Mouse (Mus musculus) thymus, postnatal 4 days (tissue): ENCODE data around the gene Mpped2.

Source experiments
- DNase-seq: peaks from one replicate; pipeline ENCODE4 v3.0.0; 2021

The Mpped2 gene

DNA sequence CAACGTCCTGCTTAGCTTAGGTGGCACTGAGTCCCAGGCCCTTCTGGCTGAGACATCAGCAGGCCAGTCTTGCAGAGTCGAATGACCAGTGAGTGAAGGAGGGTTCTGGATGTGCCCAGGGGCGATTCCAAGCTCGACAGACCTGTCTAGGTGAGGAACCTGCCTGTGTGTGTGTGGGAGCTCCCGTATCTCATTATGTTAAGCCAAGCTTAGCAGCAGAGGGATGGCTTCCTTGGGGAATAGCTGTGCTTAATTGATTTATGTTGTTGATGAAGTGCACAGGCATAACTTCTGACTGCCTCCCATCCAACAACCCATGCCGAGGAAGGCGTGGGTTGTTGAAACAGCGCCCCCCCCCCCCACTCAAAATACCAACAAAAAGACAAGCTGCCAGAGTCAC lies 128.2 kb downstream of the Mpped2 start:
- DNase-seq = no peak

DNA sequence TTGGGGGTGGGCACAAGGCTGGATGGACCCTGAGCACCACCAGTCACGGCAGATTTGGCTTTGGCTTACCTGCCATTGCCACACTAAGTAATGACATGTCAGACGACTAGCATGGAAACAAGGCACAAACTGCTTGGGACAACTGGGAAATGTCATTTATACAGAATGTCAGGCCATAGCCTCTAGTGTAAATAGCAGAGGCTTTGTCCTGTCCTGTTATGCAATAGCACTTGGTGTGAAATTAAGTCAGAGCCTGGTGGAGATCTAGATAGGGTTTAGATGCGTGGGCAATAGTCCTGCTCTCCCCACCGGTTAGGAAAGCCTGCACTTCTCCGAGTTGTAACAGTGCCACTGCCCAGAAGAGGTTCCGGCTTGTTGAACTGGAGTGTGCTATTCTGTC lies 128.8 kb downstream of the Mpped2 start:
- no peak for DNase-seq

DNA sequence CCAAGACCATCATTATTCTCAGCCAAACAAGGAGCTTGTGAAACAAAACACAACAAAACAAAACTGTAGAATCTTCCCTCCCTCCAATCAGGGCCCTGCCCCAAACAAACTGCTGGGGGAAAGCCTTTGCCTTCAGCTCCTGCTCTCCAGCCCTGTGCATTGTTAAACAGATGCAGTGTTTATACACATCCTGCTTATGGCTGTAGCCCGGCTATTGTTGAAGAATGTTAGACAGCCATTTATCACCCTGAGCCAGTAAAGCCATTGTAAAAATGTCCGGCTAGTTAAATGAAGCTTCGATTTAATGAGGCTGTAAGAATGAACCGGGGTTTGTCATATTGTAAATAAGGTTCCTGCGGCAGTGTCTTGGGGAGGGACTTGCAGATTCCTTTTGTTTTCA lies 129.5 kb downstream of the Mpped2 start:
- DNase-seq = no peak

DNA sequence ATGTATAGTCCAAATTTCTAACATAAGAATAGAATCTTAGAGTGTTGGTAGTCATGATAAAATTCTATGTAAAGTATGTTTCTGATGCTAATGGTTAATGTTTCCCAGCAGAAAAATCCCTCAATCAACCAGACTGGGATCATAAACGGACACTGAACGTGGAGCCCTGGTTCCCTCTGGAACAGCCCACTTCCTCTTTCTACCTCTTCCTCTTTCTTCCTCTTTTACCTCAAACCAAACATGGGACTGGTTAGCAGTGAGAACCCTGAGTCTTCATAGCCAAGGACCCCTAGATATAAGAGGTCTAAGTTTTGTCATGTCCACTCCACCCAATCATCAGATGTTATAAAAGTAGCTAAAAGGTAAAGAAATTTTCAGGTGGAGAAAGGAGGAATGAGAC lies 132.4 kb downstream of the Mpped2 start:
- no peak for DNase-seq

DNA sequence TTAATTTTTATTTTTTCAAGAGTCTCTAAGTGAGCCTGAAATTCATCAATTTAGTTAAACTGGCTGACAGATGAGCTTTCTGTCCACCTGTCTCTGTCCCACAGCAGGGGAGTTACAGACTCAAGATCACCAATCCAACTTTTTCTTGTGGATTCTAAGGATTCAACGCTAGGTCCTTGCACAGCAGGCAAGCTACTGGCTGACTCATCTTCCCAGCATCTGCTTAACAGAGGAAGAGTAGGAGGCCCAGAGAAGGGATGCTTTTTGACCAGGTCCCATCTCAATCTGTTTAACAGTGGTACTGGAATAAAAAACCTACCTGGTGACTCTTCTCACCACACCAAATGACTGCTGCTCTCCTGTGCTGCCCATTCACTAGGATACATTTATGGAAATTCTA lies 133.0 kb downstream of the Mpped2 start:
- no peak for DNase-seq

DNA sequence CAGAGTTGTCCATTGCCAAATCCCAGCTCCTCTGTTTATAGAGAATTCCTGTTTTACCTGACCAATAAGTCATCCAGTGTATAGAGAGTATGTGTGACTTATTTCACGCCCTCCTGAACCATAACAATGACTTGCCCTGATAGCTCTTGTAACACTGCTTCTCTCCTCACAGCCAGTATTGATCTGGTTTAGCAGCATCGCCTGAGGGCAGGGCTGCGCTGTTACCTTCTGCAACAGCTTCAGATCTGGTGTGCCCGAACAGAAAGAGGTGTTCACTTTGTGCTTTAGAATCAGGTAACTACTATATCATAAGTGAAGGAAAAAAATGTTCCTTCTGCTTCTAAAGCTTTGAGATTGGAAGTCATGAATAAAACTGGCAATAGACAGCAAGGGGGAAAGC lies 133.7 kb downstream of the Mpped2 start:
- no peak for DNase-seq

DNA sequence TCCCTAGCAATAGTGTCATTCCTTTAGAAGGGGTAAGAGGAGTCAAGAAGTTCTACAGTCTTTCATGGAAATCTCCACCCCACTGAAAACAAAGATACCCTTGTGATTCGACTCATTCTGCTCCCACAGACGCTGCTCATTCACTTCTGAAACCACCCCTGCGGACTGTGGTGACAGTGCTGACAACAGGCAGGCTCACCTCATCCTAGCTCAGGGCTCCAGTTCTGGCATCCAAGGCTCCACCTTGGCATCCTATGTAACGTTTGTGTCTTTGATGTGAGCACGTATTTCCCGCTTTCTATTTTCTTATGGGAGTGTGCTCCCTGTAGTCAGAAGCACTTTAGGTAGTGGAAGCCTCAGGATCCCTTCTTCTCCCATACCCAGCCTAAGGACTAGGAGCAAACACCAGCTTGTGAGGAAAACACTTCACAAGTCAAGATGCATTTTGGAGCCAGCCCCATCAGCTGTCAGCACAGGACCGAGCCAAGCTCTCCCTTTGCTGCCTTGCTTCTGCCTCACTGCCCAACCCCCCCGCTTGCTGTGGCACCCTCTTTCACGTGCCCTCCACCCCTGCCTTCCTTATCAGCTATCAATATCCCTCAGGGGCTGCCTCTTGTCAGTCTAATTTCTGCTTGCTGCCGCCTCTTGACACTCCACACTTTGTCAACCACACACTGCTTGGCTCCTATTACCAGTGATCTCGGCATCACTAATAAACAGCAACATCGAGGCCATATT lies 135.7 kb downstream of the Mpped2 start:
- no peak for DNase-seq

DNA sequence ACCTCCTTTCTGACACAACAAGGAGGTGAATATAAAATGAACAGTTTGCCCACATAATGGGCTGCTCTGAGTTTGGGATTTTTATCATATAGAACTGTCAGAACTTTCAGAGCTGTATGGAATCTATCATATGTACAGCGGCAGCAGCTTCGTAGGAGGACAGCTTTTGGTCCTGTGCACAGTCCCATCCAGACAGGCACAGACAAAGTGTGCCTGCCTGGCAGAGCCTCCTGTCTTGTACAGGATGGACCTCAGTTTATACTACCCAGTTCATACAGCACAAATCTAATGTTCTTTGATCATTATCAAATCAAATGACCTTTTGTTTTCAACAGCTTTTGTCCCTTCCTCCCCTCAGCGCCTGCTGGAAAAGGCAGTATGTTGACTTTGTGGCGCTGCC lies 136.4 kb downstream of the Mpped2 start:
- no peak for DNase-seq

DNA sequence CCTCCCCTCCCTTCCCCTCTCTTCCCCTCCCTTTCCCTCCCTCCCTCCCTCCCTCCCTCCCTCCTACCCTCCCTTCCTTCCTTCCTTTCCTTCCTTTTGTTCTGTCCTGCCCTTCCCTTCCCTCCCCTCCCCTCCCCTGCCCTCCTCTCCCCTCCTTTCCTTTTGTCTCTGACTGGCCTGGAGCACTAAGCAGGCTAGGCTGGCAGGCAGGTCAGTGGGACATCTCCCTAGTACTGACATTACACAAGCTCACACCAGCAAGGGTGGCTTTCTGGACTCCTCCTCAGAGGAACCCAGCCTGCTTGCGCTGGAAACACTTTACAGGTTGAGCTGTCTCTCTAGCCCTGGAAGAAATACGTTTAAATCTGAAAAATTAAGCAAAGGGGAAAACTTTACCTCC lies 139.5 kb downstream of the Mpped2 start:
- DNase-seq = no peak

DNA sequence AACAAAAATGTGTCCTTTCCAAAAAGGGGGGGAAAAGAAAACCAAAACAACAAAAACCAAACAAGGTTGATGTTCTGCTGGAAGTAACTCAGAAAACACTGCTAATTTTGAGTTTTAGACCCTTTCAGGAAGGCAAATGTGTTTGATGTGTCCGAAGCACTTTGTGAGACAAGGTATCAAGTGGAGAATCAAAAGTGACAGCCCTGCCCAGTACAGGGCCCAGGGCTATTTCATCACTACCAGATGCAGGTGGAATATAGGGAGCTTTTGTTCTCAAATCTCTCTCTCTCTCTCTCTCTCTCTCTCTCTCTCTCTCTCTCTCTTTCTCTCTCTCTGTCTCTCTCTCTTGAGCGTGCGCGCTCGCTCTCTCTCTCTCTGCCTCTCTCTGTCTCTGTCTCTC lies 140.1 kb downstream of the Mpped2 start:
- DNase-seq = no peak

DNA sequence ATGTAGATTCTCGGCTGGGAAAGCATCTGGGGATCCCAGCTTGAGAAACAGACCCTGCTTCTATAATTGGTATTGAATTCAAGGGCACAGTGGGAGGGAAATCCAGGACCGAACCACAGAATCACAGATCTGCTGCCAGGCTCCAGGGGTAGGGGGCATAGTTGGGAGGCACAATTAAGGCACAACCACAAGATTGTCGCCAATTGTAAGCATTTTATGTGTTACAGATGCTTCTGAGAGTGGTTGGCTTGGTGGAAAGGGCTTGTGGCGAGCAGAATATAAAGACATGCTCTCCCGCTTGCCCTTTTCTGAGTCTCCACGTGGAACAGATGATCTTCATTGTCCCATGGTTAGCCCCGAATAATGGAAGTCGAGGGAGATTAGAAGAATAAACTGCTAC lies 142.3 kb downstream of the Mpped2 start:
- DNase-seq = no peak

DNA sequence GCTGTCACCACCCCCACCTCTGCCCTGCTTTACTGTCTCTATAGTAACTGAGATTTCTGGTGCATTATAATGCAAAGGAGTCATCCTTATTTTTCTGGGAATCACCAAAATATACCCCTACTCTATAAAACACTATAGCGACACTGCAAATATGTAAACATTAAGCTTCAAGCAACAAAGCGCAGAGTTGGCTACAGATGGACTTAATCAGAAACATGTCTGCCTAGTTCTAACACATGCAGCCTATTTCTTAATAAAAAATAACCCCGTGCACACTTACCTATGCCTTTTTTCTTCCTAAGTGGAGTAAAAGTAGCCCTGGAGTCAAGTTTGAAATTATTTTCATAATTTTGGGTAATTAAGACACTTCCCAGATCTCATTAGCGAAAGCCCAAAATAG lies 144.2 kb downstream of the Mpped2 start:
- no peak for DNase-seq

DNA sequence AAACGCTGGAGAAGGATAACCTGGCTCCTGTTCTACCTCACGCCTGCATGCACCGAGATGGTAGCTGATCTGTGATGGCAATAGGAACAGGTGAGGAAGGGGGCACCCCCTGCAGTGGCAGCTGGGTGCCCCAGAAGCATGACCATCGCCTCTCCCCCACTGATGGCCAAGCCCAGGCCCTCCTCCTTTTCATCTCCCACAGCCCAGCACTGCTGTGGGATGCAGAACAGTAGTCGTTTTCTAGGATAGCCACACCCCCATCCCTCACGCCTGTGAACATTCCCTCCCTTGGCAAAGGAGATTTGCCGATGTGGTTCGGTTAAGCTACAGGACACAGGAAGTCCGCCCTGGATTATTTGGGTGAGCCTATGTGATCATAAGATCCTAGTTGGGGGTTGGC lies 151.1 kb downstream of the Mpped2 start:
- no peak for DNase-seq

DNA sequence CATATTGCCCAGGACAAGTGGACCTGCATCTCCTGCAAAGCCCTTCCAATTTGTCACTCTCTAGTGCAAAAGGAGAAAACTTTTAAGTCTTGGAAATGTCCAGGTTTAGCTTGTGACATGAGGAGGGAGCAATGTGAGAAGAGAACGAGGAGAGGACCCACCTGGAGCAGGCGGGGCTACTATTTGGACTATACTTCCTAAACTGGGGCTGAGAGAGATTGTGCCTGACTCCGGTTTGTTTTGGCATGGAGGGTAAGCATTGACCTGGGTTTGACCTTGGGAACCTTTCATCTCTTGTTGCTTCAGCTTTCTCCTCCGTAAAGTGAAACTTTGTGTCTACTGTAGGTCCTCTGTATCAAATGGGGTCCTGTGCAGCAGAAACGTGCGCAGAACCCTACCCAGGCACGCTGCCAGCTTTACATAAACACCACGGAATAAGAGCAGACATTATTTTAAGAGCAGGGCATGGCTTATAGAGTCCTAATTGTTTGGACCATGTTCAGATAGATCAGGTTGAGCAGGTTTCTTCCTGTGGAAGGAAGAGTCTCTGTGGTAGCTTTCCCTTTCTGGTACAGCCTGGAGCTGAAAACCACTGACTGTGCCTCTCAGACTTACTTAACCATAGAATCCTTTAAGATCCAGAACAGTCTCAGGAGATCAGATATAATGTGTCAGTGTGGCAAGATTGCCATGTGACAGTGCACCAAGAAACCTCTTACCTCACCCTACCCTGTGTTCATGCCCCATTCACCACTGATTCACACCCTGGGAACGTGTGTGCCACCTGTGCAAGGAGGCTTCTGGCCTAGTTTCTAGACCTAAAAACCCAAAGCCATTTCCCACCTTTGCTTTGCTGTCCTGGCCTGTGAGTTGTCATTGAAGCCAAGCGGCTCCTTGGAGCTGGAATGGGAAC lies 152.0 kb downstream of the Mpped2 start:
- no peak for DNase-seq

DNA sequence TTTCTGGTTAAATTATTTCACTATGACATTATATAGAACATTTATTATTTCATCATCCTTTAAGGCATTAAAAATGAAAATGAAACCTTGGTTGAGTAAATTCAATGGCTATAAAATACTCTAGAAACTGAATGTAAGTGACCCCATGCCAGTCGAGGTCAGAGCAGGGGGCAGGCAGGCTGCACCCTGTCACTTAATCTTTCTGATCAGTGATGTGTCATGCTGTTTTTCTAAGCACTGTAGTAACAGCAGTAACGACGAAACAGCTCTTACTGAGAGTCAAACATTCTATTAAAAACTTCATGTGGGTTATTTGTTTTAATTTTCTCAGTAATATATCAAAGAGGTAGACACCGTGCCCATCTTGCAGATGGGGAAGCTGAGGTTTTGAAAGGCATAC lies 153.4 kb downstream of the Mpped2 start:
- no peak for DNase-seq

DNA sequence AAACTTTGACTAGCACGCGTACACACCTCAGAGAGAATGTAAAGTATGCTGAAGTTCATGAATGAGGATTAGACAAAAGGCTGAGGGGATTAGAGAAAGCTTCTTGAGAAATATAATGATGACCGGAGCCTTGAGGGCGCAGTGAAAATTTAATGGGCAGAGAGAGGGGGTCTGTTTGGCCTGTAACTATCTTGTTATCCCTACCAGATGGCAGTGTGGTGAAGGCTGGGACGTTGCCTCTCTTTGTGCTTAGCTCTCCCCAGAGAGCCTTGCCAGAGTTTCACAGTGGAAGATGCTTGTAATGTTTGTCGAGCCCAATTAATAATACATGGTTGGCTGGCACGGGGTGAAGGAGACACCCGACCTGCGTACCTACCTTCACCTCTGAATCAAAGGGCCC lies 156.3 kb downstream of the Mpped2 start:
- DNase-seq = no peak

DNA sequence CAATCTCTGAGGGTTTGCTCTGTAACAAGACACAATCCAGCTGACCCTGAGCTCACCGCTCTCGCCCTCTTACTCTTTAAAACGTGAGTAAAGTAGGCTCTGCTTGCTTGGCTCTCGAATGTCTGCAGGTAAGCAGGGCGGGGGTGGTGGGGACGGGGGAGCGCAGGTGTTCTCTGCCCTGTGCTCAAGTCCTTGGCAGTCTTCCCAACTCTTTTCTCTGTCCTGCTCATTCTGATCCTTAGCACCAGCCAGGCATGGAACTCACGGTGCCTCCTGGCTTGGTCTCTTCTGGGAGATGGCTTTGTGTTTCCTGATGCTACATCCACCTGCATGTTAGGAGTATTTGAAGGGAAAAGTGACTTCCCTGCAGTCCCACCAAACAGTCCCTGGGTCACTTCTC lies 158.4 kb downstream of the Mpped2 start:
- DNase-seq = no peak

DNA sequence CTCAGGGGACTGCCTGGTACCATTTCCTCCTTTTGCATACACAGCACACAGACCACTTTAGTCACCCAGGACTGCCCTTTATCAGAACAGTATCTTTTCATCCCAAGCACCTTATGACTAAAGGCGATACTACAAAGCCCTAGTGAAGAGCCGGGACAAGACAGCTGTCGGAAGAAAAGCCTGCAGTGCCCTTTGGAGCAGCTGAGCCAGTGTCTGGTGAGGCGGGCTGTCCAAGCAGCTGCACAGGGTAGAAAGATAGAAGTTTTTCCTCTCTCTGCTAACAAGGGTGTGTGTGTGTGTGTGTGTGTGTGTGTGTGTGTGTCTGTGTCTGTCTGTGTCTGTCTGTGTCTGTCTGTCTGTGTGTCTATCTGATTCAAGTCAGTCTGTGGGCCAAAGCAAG lies 161.1 kb downstream of the Mpped2 start:
- no peak for DNase-seq

DNA sequence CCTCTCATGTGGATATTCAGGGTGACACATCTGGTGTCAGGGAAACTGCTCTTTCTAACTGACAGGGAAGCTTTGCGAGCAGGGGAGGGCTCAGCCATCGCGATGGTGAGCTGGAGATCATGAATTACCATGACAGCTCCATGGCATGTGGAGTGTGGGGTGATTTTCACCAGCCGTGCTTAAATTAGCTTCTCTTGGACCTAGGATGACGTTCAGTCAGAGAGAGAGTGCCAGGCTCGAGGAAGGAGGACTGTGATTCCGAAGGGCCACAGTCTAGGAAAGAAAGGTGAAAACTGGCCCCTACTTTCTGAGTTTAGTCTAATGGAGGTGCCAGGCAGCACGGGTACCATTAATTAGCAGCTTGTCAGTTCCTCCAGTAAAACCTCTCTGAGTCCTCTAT lies 161.7 kb downstream of the Mpped2 start:
- no peak for DNase-seq

DNA sequence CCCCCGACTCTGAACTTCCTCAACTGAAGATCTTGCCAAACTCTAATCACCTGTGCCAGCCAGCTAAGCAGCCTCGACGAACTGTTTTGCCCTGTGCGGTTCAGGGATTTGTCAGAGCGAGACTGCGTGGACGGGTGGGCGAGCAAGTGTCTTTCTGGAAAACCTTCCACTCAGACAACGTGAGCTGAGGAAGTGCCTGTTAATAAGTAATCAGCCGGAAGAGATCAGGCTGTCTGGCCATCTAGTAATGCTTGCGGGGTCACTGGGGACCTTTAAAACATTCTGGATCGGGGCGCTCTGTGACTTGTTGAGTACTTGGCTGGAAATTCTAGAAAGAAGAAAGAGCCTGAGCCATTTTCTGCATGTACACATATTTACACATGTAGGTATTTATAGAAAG lies 162.1 kb downstream of the Mpped2 start:
- DNase-seq = no peak

DNA sequence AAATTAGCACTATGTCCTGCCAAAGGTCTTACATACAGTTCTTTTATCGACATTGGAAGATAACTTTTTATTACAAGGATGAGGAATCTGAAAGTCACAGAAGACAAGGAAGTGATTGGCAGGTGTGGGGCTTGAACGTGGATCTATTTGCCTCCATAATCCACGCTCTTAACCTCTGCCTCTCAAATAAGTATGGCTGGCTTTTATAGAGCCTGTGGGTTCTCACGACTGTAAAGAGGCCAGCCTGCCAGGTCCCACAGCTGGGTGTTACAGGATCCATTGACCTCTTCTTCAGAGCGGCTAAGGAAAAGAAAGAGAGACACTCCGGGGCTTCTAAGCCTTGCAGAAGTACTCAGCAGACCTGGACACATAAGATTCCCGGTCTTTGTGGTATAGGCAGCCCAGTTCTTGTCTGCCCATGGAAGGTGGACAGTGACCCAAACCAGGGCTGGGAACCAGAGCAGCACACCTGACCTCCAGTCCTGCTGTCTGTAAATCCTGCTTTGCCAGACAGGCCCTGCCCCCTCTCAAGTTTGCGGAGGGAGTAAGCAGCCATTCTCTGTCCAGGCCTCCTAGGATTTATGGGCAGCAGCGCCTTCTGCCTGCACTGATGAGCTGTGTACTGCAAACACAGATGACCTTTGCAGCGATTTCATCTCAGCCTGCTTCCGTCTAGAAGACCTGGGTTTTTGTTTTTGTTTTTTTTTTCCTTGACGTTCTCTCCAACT lies 162.7 kb downstream of the Mpped2 start:
- DNase-seq = no peak

DNA sequence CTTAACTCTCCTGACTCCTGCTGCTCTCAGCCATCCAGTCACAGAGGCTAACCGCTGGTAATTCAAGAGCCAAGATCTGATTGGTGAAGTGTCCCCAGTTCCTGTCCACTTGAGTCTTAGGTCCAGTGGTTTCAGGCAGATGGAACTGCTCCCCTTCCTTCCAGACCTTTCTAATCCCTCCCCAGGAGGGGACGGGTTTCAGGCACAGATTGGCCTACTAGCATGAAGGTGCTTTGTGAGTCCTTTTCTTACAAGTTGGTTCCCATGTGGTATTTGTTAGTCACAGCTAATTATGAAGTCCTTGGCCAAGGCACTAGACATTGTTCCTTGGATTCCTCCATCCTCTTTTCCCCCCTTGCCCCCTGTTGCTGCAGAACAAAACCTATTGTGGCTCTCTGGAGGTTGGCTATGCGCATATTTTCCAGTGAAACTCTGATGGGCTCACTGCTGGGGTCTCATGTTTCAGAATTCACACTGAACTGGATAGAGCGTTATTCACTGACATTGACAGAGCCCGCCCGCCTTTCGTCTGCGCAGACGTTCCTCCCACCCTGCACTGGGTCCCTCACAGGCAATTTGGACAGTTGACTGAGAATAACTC lies 163.4 kb downstream of the Mpped2 start:
- no peak for DNase-seq

DNA sequence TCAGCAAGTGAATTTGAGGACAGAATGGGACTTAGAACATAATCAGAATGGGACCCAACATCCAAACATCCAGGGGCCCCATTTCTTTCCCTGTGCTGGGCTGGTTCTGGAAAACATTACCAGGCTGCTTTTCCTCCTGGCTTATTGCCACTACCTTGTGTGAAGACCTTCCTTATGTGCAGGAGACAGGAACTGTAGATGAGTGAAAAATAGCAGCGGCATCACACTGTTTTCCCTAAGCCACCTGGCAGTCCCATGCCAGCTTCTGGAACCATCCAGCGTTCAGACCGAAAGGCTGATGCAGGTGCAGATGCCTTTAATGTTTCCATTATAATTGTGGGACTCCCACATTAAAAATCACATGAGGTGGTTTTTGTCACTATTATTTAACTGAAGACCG lies 164.2 kb downstream of the Mpped2 start:
- DNase-seq = no peak
